Mouse (Mus musculus) neural tube, embryonic 14.5 days (tissue): ENCODE results near the gene Gm20388. TPM values are rescaled to one million over a fixed set of nuclear protein-coding genes. Genes with fewer than 3 reads are reported as not detected.

Experiments used
- ATAC-seq: fragments of 200-750 bp; cut with Nextera tagmentation; 2 replicates; pipeline ENCODE4 v1.8.0; 2017; ENCODE audit warnings: low read depth, mild to moderate bottlenecking, moderate TSS enrichment, moderate library complexity
- H3K27ac ChIP-seq: fragments of 300-500 bp; sonication (generic); 2 replicates; pipeline ENCODE4 v1.5.1; 2014; ENCODE audit warnings: low read depth, mild to moderate bottlenecking, control low read depth, low read length, moderate library complexity, mixed read lengths
- H3K27me3 ChIP-seq: fragments of 300-500 bp; sonication (generic); 2 replicates; pipeline ENCODE4 v1.6.1; 2014; ENCODE audit warnings: low read length; ENCODE audit not compliant: control insufficient read depth, insufficient read depth
- H3K36me3 ChIP-seq: fragments of 300-500 bp; sonication (generic); 2 replicates; pipeline ENCODE4 v1.6.1; 2014; ENCODE audit warnings: low read length, mixed read lengths; ENCODE audit not compliant: control insufficient read depth, insufficient read depth
- H3K4me1 ChIP-seq: fragments of 300-500 bp; sonication (generic); 2 replicates; pipeline ENCODE4 v1.6.1; 2014; ENCODE audit warnings: low read length; ENCODE audit not compliant: control insufficient read depth, insufficient read depth
- H3K4me2 ChIP-seq: fragments of 300-500 bp; sonication (generic); 2 replicates; pipeline ENCODE4 v1.6.1; 2014; ENCODE audit warnings: mild to moderate bottlenecking, low read depth, low read length, control low read depth
- H3K4me3 ChIP-seq: fragments of 300-500 bp; sonication (generic); 2 replicates; pipeline ENCODE4 v1.5.1; 2014; ENCODE audit warnings: low read depth, low read length, control low read depth, mixed read lengths
- H3K9ac ChIP-seq: fragments of 300-500 bp; sonication (generic); replicated peaks from 2 replicates; pipeline ENCODE4 v1.6.1; 2014; ENCODE audit warnings: low read depth, mild to moderate bottlenecking, control low read depth, low read length, mixed read lengths
- H3K9me3 ChIP-seq: fragments of 300-500 bp; sonication (generic); 2 replicates; pipeline ENCODE4 v1.6.1; 2016; ENCODE audit warnings: low read length; ENCODE audit not compliant: control insufficient read depth
- WGBS: fragments of 180-500 bp; shearing (Covaris S2); extraction: QIAGEN DNeasy Blood & Tissue Kit; methylation state at CpG from one replicate; pipeline ENCODE4 v1.1.7; 2014; 5-methylcytosine and 5-hydroxymethylcytosine counted together
- polyA plus RNA-seq: library from polyadenylated mRNA; unstranded; fragments of >200 nt; fragmentation: Nextera tagmentation; extraction: Ambion mirVana; gene quantifications from 2 replicates; pipeline ENCODE4 v1.2.1, GENCODE M21; 2014

The Gm20388 gene
- polyA plus RNA-seq, 1 experiment from 2014 or later, result 10.3 TPM

- no peaks in the 10 kb centered on the region for H3K36me3 ChIP-seq
- H3K4me3 ChIP-seq, result no peak overlapping the region
- 59% methylated on average over 9 of the region's 9 CpGs for WGBS
- peak overlapping the region; percentile 44 for H3K27ac ChIP-seq
- no peak for ATAC-seq
- no peaks in the 10 kb centered on the region for H3K9me3 ChIP-seq
- H3K9ac ChIP-seq, result 0 out of 2 replicates have a peak overlapping the region, but pooled peaks have one; percentile 3
- no peak overlapping the region; the same call in 1 of the 2 replicates for H3K4me2 ChIP-seq
- H3K27me3 ChIP-seq, result no peaks in the 10 kb centered on the region
- peaks cover 65% of the 10 kb centered on the region for H3K4me1 ChIP-seq
Measured at GRCm38 (mm10) chr8:122666338-122666764, 2755.7 kb downstream of the Gm20388 start.

GRCm38 (mm10) chr8:122666827-122667226 lies 2756.2 kb downstream of the Gm20388 start:
- 47% methylated on average over 12 of the region's 12 CpGs for WGBS
- peaks cover 64% of the 10 kb centered on the region for H3K4me1 ChIP-seq

GRCm38 (mm10) chr8:122667854-122668253 lies 2757.2 kb downstream of the Gm20388 start:
- no peak overlapping the region for H3K9ac ChIP-seq
- ATAC-seq, result no peak
- 65% methylated on average over 11 of the region's 11 CpGs for WGBS
- H3K27ac ChIP-seq, result no peak overlapping the region
- H3K9me3 ChIP-seq, result no peaks in the 10 kb centered on the region
- no peak overlapping the region for H3K4me2 ChIP-seq
- no peaks in the 10 kb centered on the region for H3K27me3 ChIP-seq
- peaks cover 62% of the 10 kb centered on the region for H3K4me1 ChIP-seq
- H3K36me3 ChIP-seq, result no peaks in the 10 kb centered on the region
- no peak overlapping the region for H3K4me3 ChIP-seq

More at GRCm38 (mm10) chr8:122666827-122667226, 2756.2 kb downstream of the Gm20388 start:
- Histone ChIP-seq H3K36me3 (no peaks in the 10 kb centered on the region), H3K9ac (0 out of 2 replicates have a peak overlapping the region, but pooled peaks have one; percentile 3), H3K9me3 (no peaks in the 10 kb centered on the region), H3K4me3 (no peak overlapping the region), H3K27me3 (no peaks in the 10 kb centered on the region), H3K27ac (peak overlapping the region; percentile 44), H3K4me2 (0 out of 2 replicates have a peak overlapping the region, but pooled peaks have one; percentile 14)
- ATAC-seq, result no peak

GRCm38 (mm10) chr8:122669370-122669769 lies 2758.7 kb downstream of the Gm20388 start:
- 18% methylated on average over 5 of the region's 5 CpGs for WGBS
- H3K9me3 ChIP-seq, result no peaks in the 10 kb centered on the region
- no peak overlapping the region for H3K4me2 ChIP-seq
- ATAC-seq, result no peak
- 0 out of 2 replicates have a peak, but pooled peaks cover 4% of the 10 kb centered on the region for H3K36me3 ChIP-seq
- H3K4me3 ChIP-seq, result no peak overlapping the region
- H3K27ac ChIP-seq, result no peak overlapping the region
- no peaks in the 10 kb centered on the region for H3K27me3 ChIP-seq
- H3K9ac ChIP-seq, result 0 out of 2 replicates have a peak overlapping the region, but pooled peaks have one; percentile 11
- H3K4me1 ChIP-seq, result peaks cover 67% of the 10 kb centered on the region

- Histone ChIP-seq H3K4me2 (peak overlapping the region; percentile 4; the same call in 1 of the 2 replicates), H3K27ac (no peak overlapping the region), H3K4me1 (peaks cover 66% of the 10 kb centered on the region), H3K9ac (peak overlapping the region; percentile 11; the same call in 1 of the 2 replicates), H3K36me3 (0 out of 2 replicates have a peak, but pooled peaks cover 4% of the 10 kb centered on the region), H3K9me3 (no peaks in the 10 kb centered on the region), H3K4me3 (no peak overlapping the region), H3K27me3 (no peaks in the 10 kb centered on the region)
- 18% methylated on average over 11 of the region's 11 CpGs for WGBS
- ATAC-seq, result no peak
Measured at GRCm38 (mm10) chr8:122670001-122670400, 2759.4 kb downstream of the Gm20388 start.

- Histone ChIP-seq H3K27ac (no peak overlapping the region), H3K4me2 (no peak overlapping the region), H3K4me1 (peaks cover 68% of the 10 kb centered on the region), H3K27me3 (no peaks in the 10 kb centered on the region), H3K9me3 (no peaks in the 10 kb centered on the region), H3K9ac (no peak overlapping the region), H3K4me3 (no peak overlapping the region), H3K36me3 (0 out of 2 replicates have a peak, but pooled peaks cover 4% of the 10 kb centered on the region)
- WGBS, result 78% methylated on average over 3 of the region's 3 CpGs
- ATAC-seq, result no peak
Measured at GRCm38 (mm10) chr8:122670718-122671117, 2760.1 kb downstream of the Gm20388 start.

GRCm38 (mm10) chr8:122671894-122672293 lies 2761.3 kb downstream of the Gm20388 start:
- Histone ChIP-seq H3K4me3 (no peak overlapping the region), H3K36me3 (0 out of 2 replicates have a peak, but pooled peaks cover 4% of the 10 kb centered on the region), H3K9me3 (no peaks in the 10 kb centered on the region), H3K9ac (no peak overlapping the region), H3K27me3 (no peaks in the 10 kb centered on the region), H3K4me2 (peak overlapping the region; percentile 7; the same call in 1 of the 2 replicates), H3K27ac (no peak overlapping the region), H3K4me1 (peaks cover 63% of the 10 kb centered on the region)
- WGBS, result 71% methylated on average over 6 of the region's 6 CpGs
- ATAC-seq, result no peak

- H3K9ac ChIP-seq, result no peak overlapping the region
- WGBS, result 69% methylated on average over 12 of the region's 12 CpGs
- H3K36me3 ChIP-seq, result 0 out of 2 replicates have a peak, but pooled peaks cover 4% of the 10 kb centered on the region
- peak overlapping the region; percentile 82 for H3K4me2 ChIP-seq
- no peak overlapping the region for H3K27ac ChIP-seq
- ATAC-seq, result no peak
- H3K4me1 ChIP-seq, result peaks cover 52% of the 10 kb centered on the region
- no peak overlapping the region for H3K4me3 ChIP-seq
- H3K27me3 ChIP-seq, result peaks cover 4% of the 10 kb centered on the region; the same call in 1 of the 2 replicates
- no peaks in the 10 kb centered on the region for H3K9me3 ChIP-seq
Measured at GRCm38 (mm10) chr8:122673989-122674388, 2763.3 kb downstream of the Gm20388 start.

GRCm38 (mm10) chr8:122674999-122675398 lies 2764.4 kb downstream of the Gm20388 start:
- Histone ChIP-seq H3K9ac (no peak overlapping the region), H3K36me3 (0 out of 2 replicates have a peak, but pooled peaks cover 4% of the 10 kb centered on the region), H3K4me1 (peaks cover 54% of the 10 kb centered on the region), H3K4me3 (peak overlapping the region; percentile 86), H3K9me3 (no peaks in the 10 kb centered on the region), H3K27me3 (peaks cover 4% of the 10 kb centered on the region; the same call in 1 of the 2 replicates), H3K4me2 (peak overlapping the region; percentile 82), H3K27ac (no peak overlapping the region)
- WGBS, result 42% methylated on average over 7 of the region's 7 CpGs
- no peak for ATAC-seq
